Mouse (Mus musculus) R1 (cell line): ENCODE measurements at regions not wholly inside any gene's neighbourhood (a gene's known extent, or its start where the extent isn't known, plus 50 kb on each side); places are given as distances from the start of the nearest gene placed in this dataset.

Experiments
- DNase-seq: peaks from one replicate; pipeline ENCODE4 v3.0.0-alpha.2; 2018; ENCODE audit warnings: low read depth, low spot score

- no peak for DNase-seq
These were observed 137.2 kb upstream of the Pnpt1 start for GRCm38 (mm10) chr11:28993270-28993847.

GRCm38 (mm10) chr11:28998314-28999106 lies 132.0 kb upstream of the Pnpt1 start:
- DNase-seq, result no peak

GRCm38 (mm10) chr11:28999196-28999595 lies 131.3 kb upstream of the Pnpt1 start:
- DNase-seq, result no peak

GRCm38 (mm10) chr11:28999620-29000019 lies 130.9 kb upstream of the Pnpt1 start:
- no peak for DNase-seq

GRCm38 (mm10) chr11:29000212-29000611 lies 130.3 kb upstream of the Pnpt1 start:
- DNase-seq, result no peak

GRCm38 (mm10) chr11:29017406-29017805 lies 113.1 kb upstream of the Pnpt1 start:
- no peak for DNase-seq

GRCm38 (mm10) chr11:29040817-29041216 lies 89.7 kb upstream of the Pnpt1 start:
- no peak for DNase-seq

- DNase-seq, result peak; percentile 82
These were observed 82.4 kb upstream of the Pnpt1 start for GRCm38 (mm10) chr11:29047985-29048610.

- no peak for DNase-seq
These were observed 77.9 kb upstream of the Pnpt1 start for GRCm38 (mm10) chr11:29052625-29053024.

GRCm38 (mm10) chr11:29069586-29069985 lies 61.0 kb upstream of the Pnpt1 start:
- peak; percentile 71 for DNase-seq

- DNase-seq, result no peak
These were observed 58.3 kb upstream of the Pnpt1 start for GRCm38 (mm10) chr11:29072231-29072630.
